Mouse (Mus musculus): ENCODE measurements around the gene Lin54. TPM values are rescaled to one million over a fixed set of nuclear protein-coding genes. Genes with fewer than 3 reads are reported as not detected.
"Not testable (repeated sequence)": the region's sequence is repeated elsewhere in the genome, so short reads cannot be mapped to it uniquely, and the experiment has no call there.

Gene Lin54
- polyA plus RNA-seq, 1 experiment from 2014 or later, result 14.2 TPM

DNA sequence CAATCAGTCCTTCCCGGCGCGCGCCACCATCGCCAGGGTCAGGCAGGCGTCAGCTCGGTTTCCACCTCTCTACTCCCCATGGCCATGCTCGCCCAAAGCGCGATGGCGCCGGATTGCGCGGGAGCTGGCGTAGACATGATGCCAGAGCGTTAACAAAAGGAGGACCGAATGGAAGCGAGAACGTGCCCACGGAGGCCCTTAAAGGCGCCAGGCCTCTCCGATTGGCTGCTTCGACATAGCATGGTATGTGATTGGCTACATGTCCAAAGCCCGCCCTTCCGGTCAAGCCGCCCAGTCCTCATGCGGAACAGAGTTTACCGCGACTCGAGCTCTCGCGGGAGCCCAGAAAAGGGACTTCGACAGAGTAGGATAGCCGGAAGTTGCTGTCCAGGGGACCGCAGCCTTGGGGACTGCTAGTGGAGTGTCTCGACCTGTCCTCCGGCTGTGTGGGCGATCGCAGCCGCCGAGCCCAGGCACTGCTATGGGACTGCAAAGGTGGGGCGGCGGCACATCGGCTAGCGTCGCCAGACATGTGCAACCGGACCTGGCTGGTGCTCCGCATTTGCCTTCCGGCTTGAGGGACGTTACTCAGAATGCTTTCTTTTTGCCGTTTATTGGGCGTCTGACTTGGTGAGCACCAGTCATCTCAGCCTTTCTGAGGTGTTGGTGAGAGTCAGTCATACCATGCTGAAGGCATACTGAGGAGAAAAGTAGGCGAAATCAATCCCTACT lies 70.9 kb downstream of the Lin54 start:
- Histone ChIP-seq H3K27me3 (replicated peaks; ENCODE audit: low read depth, poor library complexity, severe bottlenecking) (no peaks in the 10 kb centered on the region), H3K36me3 (replicated peaks) (peaks cover 40% of the 10 kb centered on the region), H3K27ac (replicated peaks) (peak overlapping the region; percentile 98), H3K4me1 (peaks cover 47% of the 10 kb centered on the region), H3K4me3 (peak overlapping the region; percentile 88), H3K9me3 (no peaks in the 10 kb centered on the region)
- peak; percentile 97 for DNase-seq (ENCODE audit: low spot score)
- WGBS, result under 1% methylated on average over 53 of the region's 53 CpGs

DNA sequence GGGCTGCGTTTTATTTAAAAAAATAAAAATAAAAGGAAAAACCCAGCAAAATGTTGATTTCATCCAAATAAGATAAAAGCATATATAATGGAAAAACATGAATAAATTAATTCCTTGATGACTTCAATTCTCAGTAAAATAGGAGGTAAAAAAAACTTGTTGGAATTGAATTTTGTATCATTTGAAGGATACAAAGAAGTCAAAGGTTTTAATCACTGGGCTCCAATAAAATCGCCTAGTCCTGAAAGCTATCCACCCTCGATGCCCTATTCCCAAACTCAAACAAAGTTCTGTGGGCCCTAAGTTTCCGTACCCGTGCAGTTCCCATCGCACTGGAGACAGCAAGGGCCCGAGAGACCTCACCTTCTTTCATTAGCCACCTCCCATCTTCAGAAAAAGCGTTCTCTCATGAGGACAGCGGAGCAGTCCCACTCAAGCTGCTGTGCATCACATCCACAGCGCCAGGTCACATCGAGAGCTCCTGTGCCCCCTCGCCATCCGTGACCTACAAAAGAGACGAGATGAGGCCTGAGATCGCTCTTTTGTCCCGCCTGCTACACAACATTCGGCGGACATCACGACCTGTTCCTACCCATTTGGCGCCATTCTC lies 71.6 kb downstream of the Lin54 start:
- H3K36me3 ChIP-seq (replicated peaks), result peaks cover 46% of the 10 kb centered on the region
- DNase-seq (ENCODE audit: low spot score), result no peak
- H3K4me1 ChIP-seq, result peaks cover 54% of the 10 kb centered on the region
- no peaks in the 10 kb centered on the region for H3K27me3 ChIP-seq (replicated peaks; ENCODE audit: low read depth, poor library complexity, severe bottlenecking)
- H3K9me3 ChIP-seq, result no peaks in the 10 kb centered on the region
- H3K27ac ChIP-seq (replicated peaks), result peak overlapping the region; percentile 98
- WGBS, result under 1% methylated on average over 20 of the region's 20 CpGs
- H3K4me3 ChIP-seq, result peak overlapping the region; percentile 88

DNA sequence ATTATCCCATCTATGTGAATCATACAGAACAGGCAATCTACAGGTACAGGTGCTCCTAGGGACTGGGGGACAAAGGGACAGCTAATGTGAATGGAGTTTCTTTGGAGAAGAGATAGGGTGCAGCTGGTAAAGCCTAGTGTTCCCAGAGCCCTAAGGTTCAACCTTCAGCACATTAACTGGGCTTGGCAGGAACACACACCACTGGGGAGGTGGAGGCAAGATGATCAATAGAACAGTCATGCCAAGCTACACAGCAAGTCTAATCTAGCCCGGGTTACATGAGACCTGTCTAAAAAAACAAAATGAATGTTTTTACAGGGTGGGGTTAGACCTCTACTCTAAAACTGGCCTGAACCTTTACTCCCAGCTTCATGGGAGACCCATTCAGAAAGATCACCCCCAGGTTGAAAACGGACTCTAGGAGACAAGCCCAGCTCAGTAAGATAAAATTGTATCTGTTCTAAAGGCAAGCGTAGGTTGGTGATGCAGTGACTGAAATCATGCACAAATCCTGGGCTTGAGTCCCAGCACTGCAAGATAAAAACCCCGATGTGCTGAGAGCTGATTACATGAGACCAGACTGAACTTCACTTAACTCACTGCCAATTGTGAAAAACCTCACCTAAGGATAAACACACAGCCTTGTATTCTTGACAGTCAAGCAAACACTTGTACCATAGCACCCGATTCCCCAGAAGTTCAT lies 72.3 kb downstream of the Lin54 start:
- Histone ChIP-seq H3K9me3 (no peaks in the 10 kb centered on the region), H3K27me3 (replicated peaks; ENCODE audit: low read depth, poor library complexity, severe bottlenecking) (no peaks in the 10 kb centered on the region), H3K4me1 (peaks cover 60% of the 10 kb centered on the region), H3K4me3 (peak overlapping the region; percentile 88), H3K27ac (replicated peaks) (peak overlapping the region; percentile 98), H3K36me3 (replicated peaks) (peaks cover 53% of the 10 kb centered on the region)
- WGBS, result 18% methylated on average over 5 of the region's 5 CpGs
- no peak for DNase-seq (ENCODE audit: low spot score)

DNA sequence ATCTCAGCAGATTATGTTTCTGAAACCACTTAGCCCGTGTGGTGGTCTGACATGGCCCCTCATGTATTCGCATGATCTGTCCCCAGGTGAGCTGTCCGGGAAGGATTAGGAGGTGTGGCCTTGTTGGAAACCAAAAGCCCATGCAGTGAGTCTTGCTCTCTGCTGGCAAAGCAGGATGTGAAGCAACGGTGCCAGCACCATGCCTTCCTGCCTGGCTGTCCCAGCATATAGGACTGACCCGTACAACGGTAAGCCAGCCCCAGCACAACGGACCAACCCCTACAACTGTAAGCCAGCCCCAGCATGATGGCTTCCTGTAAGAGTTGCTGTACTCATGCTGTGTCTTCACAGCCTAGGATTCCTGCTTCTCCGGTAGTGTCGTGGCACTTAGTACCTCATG lies 73.2 kb downstream of the Lin54 start:
- Histone ChIP-seq H3K36me3 (replicated peaks) (peaks cover 62% of the 10 kb centered on the region), H3K4me3 (peak overlapping the region; percentile 88), H3K9me3 (no peaks in the 10 kb centered on the region), H3K4me1 (peaks cover 65% of the 10 kb centered on the region), H3K27me3 (replicated peaks; ENCODE audit: low read depth, poor library complexity, severe bottlenecking) (no peaks in the 10 kb centered on the region), H3K27ac (replicated peaks) (peak overlapping the region; percentile 40; the same call in 1 of the 2 replicates)
- DNase-seq (ENCODE audit: low spot score), result peak; percentile 17
- 64% methylated on average over 9 of the region's 9 CpGs for WGBS

DNA sequence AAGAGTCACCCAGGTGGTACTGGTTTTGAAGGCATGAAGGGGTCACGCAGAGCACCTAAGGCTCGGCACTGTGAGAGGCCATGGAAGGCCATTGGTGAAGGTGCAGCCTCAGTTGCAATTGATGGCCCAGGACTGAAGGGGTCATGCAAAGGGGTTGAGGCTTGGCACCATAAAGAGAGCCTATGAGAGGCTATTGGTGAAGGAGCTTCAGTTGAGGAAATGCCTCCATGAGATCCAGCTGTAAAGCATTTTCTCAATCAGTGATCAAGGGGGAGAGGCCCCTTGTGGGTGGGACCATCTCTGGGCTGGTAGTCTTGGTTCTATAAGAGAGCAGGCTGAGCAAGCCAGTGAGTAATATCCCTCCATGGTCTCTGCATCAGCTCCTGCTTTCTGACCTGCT lies 74.6 kb downstream of the Lin54 start:
- peak overlapping the region; percentile 88 for H3K4me3 ChIP-seq
- WGBS, result 84% methylated on average over 2 of the region's 2 CpGs
- not testable (repeated sequence) for H3K9me3 ChIP-seq; H3K27ac ChIP-seq (replicated peaks); H3K27me3 ChIP-seq (replicated peaks; ENCODE audit: low read depth, poor library complexity, severe bottlenecking); DNase-seq (ENCODE audit: low spot score)
- H3K4me1 ChIP-seq, result peaks cover 62% of the 10 kb centered on the region
- peaks cover 74% of the 10 kb centered on the region for H3K36me3 ChIP-seq (replicated peaks)

DNA sequence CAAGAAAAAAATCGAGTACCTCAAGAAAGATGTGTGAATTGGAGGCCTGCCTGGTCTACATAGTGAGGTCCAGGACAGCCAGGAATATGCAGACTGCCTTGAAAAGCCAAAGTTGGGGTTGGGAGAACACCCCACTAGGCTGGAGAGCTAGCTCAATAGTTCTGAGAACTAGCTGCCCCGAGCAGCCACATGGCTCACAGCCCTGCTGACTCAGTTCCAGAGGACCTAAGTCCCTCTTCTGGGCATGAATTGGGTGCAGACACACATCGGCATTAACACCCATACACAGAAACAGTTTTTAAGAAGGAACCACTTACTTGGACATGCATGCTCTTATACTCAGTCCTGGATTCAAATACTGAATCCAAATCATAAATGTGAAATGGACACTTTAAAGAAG lies 76.2 kb downstream of the Lin54 start:
- Histone ChIP-seq H3K4me1 (peaks cover 53% of the 10 kb centered on the region), H3K36me3 (replicated peaks) (peaks cover 90% of the 10 kb centered on the region), H3K27me3 (replicated peaks; ENCODE audit: low read depth, poor library complexity, severe bottlenecking) (no peaks in the 10 kb centered on the region), H3K27ac (replicated peaks) (no peak overlapping the region), H3K4me3 (peak overlapping the region; percentile 88), H3K9me3 (no peaks in the 10 kb centered on the region)
- WGBS, result 89% methylated on average over 3 of the region's 3 CpGs
- DNase-seq (ENCODE audit: low spot score), result no peak

DNA sequence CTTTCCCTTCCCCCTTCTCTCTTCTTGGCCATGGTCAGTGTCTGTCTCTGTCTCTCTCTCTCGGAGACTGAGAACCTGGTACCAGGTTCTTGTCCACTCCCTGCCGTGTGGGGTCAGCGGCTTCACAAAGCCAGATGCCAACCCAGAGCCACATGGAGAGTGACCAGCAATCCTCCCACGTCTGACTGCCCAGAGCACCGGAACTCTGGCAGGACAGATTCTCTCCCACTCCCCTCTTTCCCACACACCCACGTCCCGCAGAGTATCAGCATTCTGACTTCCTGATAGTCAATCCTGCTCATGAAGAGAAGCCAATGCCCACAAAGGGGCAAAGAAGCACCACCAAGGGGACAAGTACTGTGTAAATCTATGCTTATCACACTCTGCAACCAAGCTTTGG lies 76.8 kb downstream of the Lin54 start:
- no peaks in the 10 kb centered on the region for H3K9me3 ChIP-seq
- peaks cover 96% of the 10 kb centered on the region for H3K36me3 ChIP-seq (replicated peaks)
- peak overlapping the region; percentile 88 for H3K4me3 ChIP-seq
- WGBS, result 83% methylated on average over 7 of the region's 7 CpGs
- peaks cover 53% of the 10 kb centered on the region for H3K4me1 ChIP-seq
- H3K27ac ChIP-seq (replicated peaks), result no peak overlapping the region
- H3K27me3 ChIP-seq (replicated peaks; ENCODE audit: low read depth, poor library complexity, severe bottlenecking), result no peaks in the 10 kb centered on the region
- DNase-seq (ENCODE audit: low spot score), result no peak

DNA sequence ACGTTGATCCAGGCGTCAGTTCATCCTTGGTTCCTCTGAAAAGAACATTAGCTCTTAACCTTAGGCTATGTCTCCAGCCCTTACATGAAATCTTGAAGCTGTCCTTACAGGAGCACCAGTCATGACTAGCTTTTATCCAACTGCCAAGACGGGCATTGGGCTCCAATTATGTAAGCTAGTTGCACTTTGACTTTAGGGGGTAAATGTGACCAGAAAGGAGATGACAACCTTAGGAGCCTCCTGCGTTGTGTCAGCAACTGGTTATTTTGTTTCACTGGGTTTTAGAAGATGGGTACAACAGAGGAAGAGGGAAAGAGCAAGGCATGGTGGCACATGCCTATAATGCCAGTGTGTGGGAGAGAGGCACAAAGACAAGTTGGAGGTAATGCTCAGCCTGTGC lies 81.6 kb downstream of the Lin54 start:
- Histone ChIP-seq H3K36me3 (replicated peaks) (peaks cover 62% of the 10 kb centered on the region), H3K9me3 (no peaks in the 10 kb centered on the region), H3K27ac (replicated peaks) (no peak overlapping the region), H3K4me3 (no peak overlapping the region), H3K27me3 (replicated peaks; ENCODE audit: low read depth, poor library complexity, severe bottlenecking) (no peaks in the 10 kb centered on the region), H3K4me1 (peaks cover 25% of the 10 kb centered on the region)
- 69% methylated on average over 4 of the region's 4 CpGs for WGBS
- no peak for DNase-seq (ENCODE audit: low spot score)

DNA sequence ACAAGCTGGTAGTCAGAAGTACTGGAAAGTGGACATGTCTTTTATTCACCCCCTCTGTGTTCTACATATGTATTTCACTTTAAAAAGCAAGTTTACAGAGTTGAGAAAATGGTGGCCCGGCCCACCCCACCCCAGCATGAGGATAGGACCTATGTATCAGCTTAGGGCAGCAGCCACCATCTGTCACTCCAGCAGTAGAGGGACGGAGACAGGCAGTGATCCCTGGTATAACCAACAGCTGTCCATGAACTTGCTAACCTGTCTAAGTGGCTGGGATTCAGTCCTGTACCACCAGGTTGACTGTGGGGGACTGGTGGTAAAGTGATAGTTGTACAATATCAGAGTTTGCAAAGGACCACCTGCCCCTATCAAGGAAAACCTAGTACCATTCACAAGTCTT lies 82.4 kb downstream of the Lin54 start:
- Histone ChIP-seq H3K9me3 (no peaks in the 10 kb centered on the region), H3K4me3 (no peak overlapping the region), H3K36me3 (replicated peaks) (peaks cover 54% of the 10 kb centered on the region), H3K27ac (replicated peaks) (no peak overlapping the region), H3K4me1 (peaks cover 20% of the 10 kb centered on the region), H3K27me3 (replicated peaks; ENCODE audit: low read depth, poor library complexity, severe bottlenecking) (no peaks in the 10 kb centered on the region)
- DNase-seq (ENCODE audit: low spot score), result no peak
- 87% methylated on average over 2 of the region's 2 CpGs for WGBS

DNA sequence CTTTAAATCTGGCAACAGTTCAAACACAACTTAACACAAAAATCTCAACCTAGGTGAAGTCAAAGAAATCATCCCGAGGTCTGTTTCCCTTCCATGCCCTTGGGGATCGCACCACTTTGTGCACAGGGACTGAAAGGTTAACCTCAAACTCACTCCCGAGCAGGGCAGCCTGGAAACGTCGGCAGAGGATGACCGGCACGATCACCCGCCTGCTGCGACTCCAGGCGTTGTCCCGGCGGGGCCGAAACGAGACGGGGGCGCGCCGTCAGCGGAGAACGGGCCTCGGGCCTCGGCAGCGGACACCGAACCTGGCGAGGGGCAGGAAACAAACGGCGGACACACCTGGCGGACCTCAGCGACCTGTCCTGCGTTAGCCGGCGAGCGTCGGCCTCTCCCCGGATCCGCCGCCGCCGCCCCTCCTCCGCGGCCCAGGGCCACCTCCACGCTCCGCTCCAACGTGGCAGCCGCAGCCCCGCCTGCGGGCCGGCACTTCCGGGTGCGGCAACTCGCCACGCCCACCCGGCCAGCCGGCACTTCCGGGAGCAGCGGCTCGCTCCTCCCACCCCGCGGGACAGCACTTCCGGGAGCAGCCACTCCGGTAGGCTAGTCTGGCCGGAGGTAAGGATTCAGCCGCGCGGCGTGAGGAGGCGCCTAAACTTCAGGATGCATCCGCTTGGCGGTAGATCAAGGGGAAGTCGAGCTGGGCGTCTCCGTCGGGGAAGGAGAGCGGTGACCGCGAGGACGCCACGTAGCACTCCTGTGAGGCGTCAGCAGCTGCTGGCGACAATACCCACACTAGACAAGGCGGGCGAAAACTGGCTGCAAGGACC lies 84.5 kb downstream of the Lin54 start, which contains the start of gene Sec31a:
Sec31a (minus strand) TSS at position 474 of the 830 bp plus-strand sequence.
- Histone ChIP-seq H3K9me3 (no peaks in the 10 kb centered on the region), H3K4me3 (peak within 1 kb of the TSS; percentile 90), H3K27ac (replicated peaks) (peak within 1 kb of the TSS; percentile 90), H3K27me3 (replicated peaks; ENCODE audit: low read depth, poor library complexity, severe bottlenecking) (no peaks in the 10 kb centered on the region), H3K36me3 (replicated peaks) (peaks cover 33% of the 10 kb centered on the region), H3K4me1 (peaks cover 16% of the 10 kb centered on the region)
- DNase-seq (ENCODE audit: low spot score), result peak; percentile 98
- WGBS, result under 1% methylated on average over 82 of the region's 82 CpGs

DNA sequence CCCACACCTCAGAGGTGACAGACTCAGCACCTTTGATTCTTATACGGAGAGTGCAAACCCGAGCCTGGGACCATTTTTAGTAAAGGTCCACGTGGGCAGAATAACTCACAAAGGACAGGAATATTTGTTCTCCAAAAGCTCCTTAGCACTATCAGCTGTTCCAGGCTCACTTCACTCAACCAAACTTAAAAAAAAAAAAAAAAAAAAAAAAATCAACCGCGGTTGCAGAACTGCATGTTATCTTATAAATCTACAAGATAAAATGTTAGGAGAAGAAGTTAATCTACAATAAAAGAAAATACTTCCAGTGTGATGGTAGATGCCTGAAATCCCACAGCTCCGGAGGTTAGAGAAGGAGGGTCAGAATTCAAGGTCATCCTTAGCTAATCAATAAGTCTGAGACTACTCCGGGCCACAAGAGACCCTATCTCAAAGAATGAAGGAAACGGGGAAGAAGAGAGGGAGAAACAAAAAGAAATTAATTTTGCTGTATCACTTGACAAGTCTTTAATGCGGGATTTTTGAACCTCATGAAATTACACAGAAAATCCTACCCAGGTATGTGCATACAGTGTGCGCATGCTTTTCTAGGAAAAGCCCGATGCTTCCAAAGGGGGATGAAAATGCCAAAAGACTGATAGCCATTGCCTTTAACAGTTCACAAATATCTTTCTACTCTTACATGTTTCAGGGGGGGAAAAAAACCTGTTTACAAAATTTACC lies 85.8 kb downstream of the Lin54 start:
- Histone ChIP-seq H3K27me3 (replicated peaks; ENCODE audit: low read depth, poor library complexity, severe bottlenecking) (no peaks in the 10 kb centered on the region), H3K4me1 (peaks cover 16% of the 10 kb centered on the region), H3K9me3 (no peaks in the 10 kb centered on the region), H3K4me3 (peak overlapping the region; percentile 90), H3K36me3 (replicated peaks) (peaks cover 22% of the 10 kb centered on the region), H3K27ac (replicated peaks) (no peak overlapping the region)
- no peak for DNase-seq (ENCODE audit: low spot score)
- 76% methylated on average over 11 of the region's 11 CpGs for WGBS

All from embryonic facial prominence, embryonic 10.5 days (tissue).